Mouse (Mus musculus) natural killer cell, adult 2 months (primary cell): ENCODE results near the gene Tspan33.
"Not testable (repeated sequence)": the region's sequence is repeated elsewhere in the genome, so short reads cannot be mapped to it uniquely, and the experiment has no call there.

Experiments used
- DNase-seq, 2 experiments: peaks; one replicate each; pipeline ENCODE4 v3.0.0; 2022; ENCODE audit warnings: low spot score in 2 of 2

The Tspan33 gene

GRCm38 (mm10) chr6:29693953-29694352 is at the start of gene Tspan33:
Tspan33 (plus strand) TSS chr6:29694222.
- DNase-seq = peak; percentile 73 to 74

- peak; percentile 63 to 79 for DNase-seq
Observed at GRCm38 (mm10) chr6:29649494-29650169, 44.4 kb upstream of the Tspan33 start.

GRCm38 (mm10) chr6:29650170-29650549 is 43.9 kb upstream of the Tspan33 start:
- DNase-seq = peak in 1 of 2 experiments; percentile 8

GRCm38 (mm10) chr6:29653271-29653670 is 40.8 kb upstream of the Tspan33 start:
- DNase-seq = no peak

- no peak for DNase-seq
Observed at GRCm38 (mm10) chr6:29658626-29659475, 35.2 kb upstream of the Tspan33 start.

GRCm38 (mm10) chr6:29659964-29660363 is 34.1 kb upstream of the Tspan33 start:
- DNase-seq = no peak

- no peak for DNase-seq
Observed at GRCm38 (mm10) chr6:29660662-29661307, 33.2 kb upstream of the Tspan33 start.

- no peak for DNase-seq
Observed at GRCm38 (mm10) chr6:29667266-29667665, 26.8 kb upstream of the Tspan33 start.

GRCm38 (mm10) chr6:29671741-29672140 is 22.3 kb upstream of the Tspan33 start:
- no peak for DNase-seq

GRCm38 (mm10) chr6:29672563-29673411 is 21.2 kb upstream of the Tspan33 start:
- no peak for DNase-seq

GRCm38 (mm10) chr6:29673739-29674138 is 20.3 kb upstream of the Tspan33 start:
- no peak for DNase-seq

GRCm38 (mm10) chr6:29679947-29680550 is 14.0 kb upstream of the Tspan33 start:
- not testable (repeated sequence) for DNase-seq

- DNase-seq = no peak
Observed at GRCm38 (mm10) chr6:29681853-29682252, 12.2 kb upstream of the Tspan33 start.

- no peak for DNase-seq
Observed at GRCm38 (mm10) chr6:29684686-29685085, 9.3 kb upstream of the Tspan33 start.

- no peak for DNase-seq
Observed at GRCm38 (mm10) chr6:29685952-29686351, 8.1 kb upstream of the Tspan33 start.

- DNase-seq = no peak
Observed at GRCm38 (mm10) chr6:29689458-29689857, 4.6 kb upstream of the Tspan33 start.

- DNase-seq = no peak
Observed at GRCm38 (mm10) chr6:29694375-29695289, 610 bp downstream of the Tspan33 start.

- DNase-seq = no peak
Observed at GRCm38 (mm10) chr6:29695290-29695674, 1.3 kb downstream of the Tspan33 start.

- DNase-seq = no peak
Observed at GRCm38 (mm10) chr6:29695975-29696374, 2.0 kb downstream of the Tspan33 start.

- DNase-seq = no peak
Observed at GRCm38 (mm10) chr6:29697139-29697538, 3.1 kb downstream of the Tspan33 start.
